Mouse (Mus musculus): Measurements from ENCODE around the gene Col5a2. TPM values are rescaled to one million over a fixed set of nuclear protein-coding genes. Genes with fewer than 3 reads are reported as not detected.

Col5a2 gene
- polyA plus RNA-seq, 1 experiment = 2.1 TPM

DNA sequence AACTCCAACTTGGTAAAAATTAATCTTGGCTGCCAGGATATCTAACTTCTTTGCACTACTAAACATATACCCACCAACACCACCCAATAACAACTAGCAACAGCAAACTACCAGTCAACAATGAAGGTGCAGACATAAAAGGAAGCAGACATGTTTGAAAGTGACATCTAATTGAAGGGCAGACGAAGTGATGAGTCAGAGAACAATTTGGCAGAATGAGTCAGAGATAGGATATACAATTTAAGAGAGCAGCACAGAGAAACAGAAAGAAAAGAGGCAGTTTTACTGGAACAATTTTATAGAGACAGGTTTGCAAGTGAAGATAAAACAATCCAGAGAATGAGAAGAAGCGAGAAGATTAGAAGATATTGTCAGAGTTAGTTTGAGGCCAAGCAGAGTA is 8.1 kb downstream of the Col5a2 start:
- H3K27ac ChIP-seq (ENCODE audit: insufficient read depth, low read length) = no peak overlapping the region
- H3K4me1 ChIP-seq (ENCODE audit: control insufficient read depth, insufficient read depth, low read length) = no peaks in the 10 kb centered on the region
- no peak overlapping the region for H3K4me3 ChIP-seq (ENCODE audit: insufficient read depth, low read length)
- TF ChIP-seq CTCF (IDR thresholded peaks at IDR 0.05; ENCODE audit: extremely low read depth, insufficient read depth, low read length) (no peak), POLR2A (IDR thresholded peaks at IDR 0.05; ENCODE audit: extremely low read depth, insufficient read depth, low read length) (no peak)

DNA sequence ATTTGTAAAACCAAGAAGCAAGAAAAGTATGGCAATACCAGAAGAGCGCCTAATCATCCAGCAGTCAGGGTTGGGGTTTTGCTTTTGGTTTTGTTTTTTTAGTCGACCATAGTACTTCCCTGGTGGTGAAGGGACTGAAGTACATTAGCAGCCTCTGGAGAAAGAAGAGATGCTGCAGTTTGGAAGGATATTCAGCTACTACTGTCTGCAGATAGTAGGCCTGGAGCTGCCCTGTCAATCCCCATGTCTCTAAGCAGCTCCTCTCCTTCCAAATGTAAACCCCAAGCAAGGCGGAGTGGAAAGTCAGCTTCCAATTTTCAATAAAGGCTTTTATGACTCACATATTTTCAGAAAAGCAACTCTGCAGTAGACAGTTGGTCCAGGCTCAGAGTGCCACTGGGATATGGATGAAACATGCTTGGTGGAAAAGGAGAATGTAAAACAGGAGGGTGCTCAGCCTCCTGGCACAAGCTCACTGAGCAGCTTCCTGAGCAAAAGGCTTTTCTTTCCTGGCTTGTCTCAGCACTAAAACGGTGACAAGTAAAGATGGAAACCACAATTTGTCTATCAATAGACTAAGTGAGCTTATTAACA is 10.9 kb downstream of the Col5a2 start:
- H3K4me3 ChIP-seq (ENCODE audit: insufficient read depth, low read length) = no peak overlapping the region
- H3K27ac ChIP-seq (ENCODE audit: insufficient read depth, low read length) = 0 out of 2 replicates have a peak overlapping the region, but pooled peaks have one; percentile 56
- H3K4me1 ChIP-seq (ENCODE audit: control insufficient read depth, insufficient read depth, low read length) = no peaks in the 10 kb centered on the region
- no peak for TF ChIP-seq CTCF (IDR thresholded peaks at IDR 0.05; ENCODE audit: extremely low read depth, insufficient read depth, low read length)
- no peak for TF ChIP-seq POLR2A (IDR thresholded peaks at IDR 0.05; ENCODE audit: extremely low read depth, insufficient read depth, low read length)

DNA sequence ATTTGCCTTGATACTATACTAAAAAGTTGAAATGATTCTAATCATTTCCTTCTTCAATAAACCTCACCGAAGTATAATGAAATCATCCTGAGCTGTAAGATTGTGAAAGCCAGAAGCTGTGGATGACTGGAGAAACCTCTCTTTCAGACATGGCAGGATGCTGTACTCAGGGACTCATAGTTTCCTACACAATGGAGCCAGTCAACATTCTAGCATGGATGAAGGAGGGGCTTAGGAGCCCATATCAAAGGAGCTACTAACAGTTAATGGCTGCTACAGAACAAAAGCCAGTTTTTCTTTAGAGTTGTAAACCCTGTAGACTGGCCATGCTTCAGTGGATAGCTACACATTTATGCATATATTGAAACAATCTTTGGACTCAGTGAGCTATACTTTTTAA is 12.6 kb downstream of the Col5a2 start:
- Histone ChIP-seq H3K4me3 (ENCODE audit: insufficient read depth, low read length) (no peak overlapping the region), H3K4me1 (ENCODE audit: control insufficient read depth, insufficient read depth, low read length) (no peaks in the 10 kb centered on the region), H3K27ac (ENCODE audit: insufficient read depth, low read length) (no peak overlapping the region)
- no peak for TF ChIP-seq POLR2A (IDR thresholded peaks at IDR 0.05; ENCODE audit: extremely low read depth, insufficient read depth, low read length)
- no peak for TF ChIP-seq CTCF (IDR thresholded peaks at IDR 0.05; ENCODE audit: extremely low read depth, insufficient read depth, low read length)

DNA sequence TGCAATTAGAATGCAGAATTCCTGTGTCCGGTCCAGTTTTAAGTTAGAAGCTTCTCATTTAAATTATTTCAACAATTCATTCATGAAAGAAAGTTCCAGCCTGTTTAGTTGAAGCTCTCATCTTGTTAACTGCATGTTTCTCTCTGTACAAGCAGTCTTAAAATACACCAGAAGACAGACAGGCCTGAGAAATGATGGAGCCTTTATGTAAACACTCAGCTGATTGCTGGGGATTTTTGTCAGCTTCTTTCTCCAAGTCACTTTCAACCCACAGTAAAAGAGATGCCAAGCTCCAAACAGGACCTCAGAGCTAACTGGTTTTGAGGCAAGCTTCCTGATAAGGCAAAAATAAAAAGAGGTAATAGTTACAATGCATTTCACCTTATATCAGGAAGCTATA is 14.8 kb downstream of the Col5a2 start:
- TF ChIP-seq CTCF (IDR thresholded peaks at IDR 0.05; ENCODE audit: extremely low read depth, insufficient read depth, low read length) = no peak
- TF ChIP-seq POLR2A (IDR thresholded peaks at IDR 0.05; ENCODE audit: extremely low read depth, insufficient read depth, low read length) = no peak
- Histone ChIP-seq H3K27ac (ENCODE audit: insufficient read depth, low read length) (no peak overlapping the region), H3K4me1 (ENCODE audit: control insufficient read depth, insufficient read depth, low read length) (no peaks in the 10 kb centered on the region), H3K4me3 (ENCODE audit: insufficient read depth, low read length) (no peak overlapping the region)

DNA sequence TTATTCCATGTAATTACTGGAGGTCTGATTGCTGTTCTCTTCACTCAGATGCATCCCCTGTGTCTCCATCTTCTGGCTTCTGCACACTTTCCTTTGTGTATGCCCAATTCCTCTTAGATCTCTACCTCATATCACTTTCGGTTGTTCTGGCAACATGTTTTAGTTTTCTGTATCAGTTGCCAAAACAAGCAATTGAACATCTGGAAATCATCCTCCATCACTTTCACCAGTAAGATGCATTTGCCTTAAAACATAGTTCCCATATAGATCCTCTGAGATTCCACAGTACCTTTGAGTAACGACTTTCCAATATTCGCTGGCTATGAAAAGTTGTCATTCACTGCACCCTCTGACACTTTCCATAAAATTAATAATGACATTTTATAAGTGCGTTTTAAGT is 20.1 kb downstream of the Col5a2 start:
- TF ChIP-seq CTCF (IDR thresholded peaks at IDR 0.05; ENCODE audit: extremely low read depth, insufficient read depth, low read length) (no peak), POLR2A (IDR thresholded peaks at IDR 0.05; ENCODE audit: extremely low read depth, insufficient read depth, low read length) (no peak)
- Histone ChIP-seq H3K4me3 (ENCODE audit: insufficient read depth, low read length) (no peak overlapping the region), H3K4me1 (ENCODE audit: control insufficient read depth, insufficient read depth, low read length) (no peaks in the 10 kb centered on the region), H3K27ac (ENCODE audit: insufficient read depth, low read length) (no peak overlapping the region)

DNA sequence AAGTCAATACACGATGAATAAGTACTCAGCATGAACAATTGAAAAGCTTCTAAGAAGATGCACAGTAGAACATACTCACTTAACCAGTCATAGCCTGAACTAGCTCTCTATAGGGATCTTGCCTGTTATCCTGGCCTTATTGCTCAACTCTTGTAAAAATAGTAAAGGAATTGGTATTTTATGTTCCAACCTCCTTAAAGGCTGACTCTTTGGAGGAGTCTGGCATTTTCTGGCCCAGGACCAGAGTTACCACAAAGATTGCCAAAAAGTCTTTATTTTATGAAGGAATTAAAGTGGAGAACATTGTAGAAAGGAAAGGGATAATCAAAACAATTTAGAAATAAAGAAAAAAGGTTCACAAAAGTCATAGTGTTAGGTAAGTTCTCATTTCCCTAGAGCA is 21.2 kb downstream of the Col5a2 start:
- H3K27ac ChIP-seq (ENCODE audit: insufficient read depth, low read length) = no peak overlapping the region
- TF ChIP-seq CTCF (IDR thresholded peaks at IDR 0.05; ENCODE audit: extremely low read depth, insufficient read depth, low read length) = no peak
- TF ChIP-seq POLR2A (IDR thresholded peaks at IDR 0.05; ENCODE audit: extremely low read depth, insufficient read depth, low read length) = no peak
- H3K4me1 ChIP-seq (ENCODE audit: control insufficient read depth, insufficient read depth, low read length) = no peaks in the 10 kb centered on the region
- H3K4me3 ChIP-seq (ENCODE audit: insufficient read depth, low read length) = no peak overlapping the region

DNA sequence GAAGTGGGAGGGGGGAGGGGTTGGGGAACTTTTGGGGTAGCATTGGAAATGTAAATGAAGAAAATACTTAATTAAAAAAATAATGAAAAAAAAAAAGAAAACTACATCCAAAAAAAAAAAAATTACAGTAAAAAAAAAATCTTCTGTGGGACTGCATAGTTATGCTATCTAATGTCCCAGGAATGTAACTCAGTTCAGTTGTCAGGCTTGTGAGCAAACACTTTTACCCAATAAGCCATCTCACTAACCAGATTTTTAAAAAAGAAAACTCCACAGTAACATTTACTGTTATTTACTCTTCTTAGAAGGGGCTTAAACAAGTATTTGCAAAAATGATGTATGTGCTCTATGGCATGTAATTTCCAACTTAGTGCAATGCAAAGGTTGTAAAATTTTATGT is 24.0 kb downstream of the Col5a2 start:
- no peaks in the 10 kb centered on the region for H3K4me1 ChIP-seq (ENCODE audit: control insufficient read depth, insufficient read depth, low read length)
- H3K27ac ChIP-seq (ENCODE audit: insufficient read depth, low read length) = no peak overlapping the region
- no peak overlapping the region for H3K4me3 ChIP-seq (ENCODE audit: insufficient read depth, low read length)
- TF ChIP-seq CTCF (IDR thresholded peaks at IDR 0.05; ENCODE audit: extremely low read depth, insufficient read depth, low read length) (no peak), POLR2A (IDR thresholded peaks at IDR 0.05; ENCODE audit: extremely low read depth, insufficient read depth, low read length) (no peak)

DNA sequence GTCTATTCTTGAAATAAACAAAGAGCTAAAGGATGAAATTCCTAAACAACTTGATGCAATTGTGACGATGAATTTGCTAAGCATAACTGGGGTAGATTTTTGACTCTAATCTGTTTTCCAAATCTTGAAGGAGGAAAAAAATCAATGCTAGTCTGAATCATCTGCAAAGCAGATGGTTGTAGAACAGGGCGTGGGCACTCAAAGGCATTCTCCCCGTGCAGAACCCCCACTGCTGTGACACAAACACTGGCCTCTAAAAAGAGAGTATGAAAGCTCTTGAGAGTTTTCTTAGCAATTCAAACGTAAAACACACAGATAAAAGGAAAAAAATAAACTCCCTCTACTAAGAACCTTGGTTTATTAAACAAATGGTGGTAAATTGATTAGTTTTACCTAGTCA is 30.3 kb downstream of the Col5a2 start:
- TF ChIP-seq CTCF (IDR thresholded peaks at IDR 0.05; ENCODE audit: extremely low read depth, insufficient read depth, low read length) = no peak
- no peak for TF ChIP-seq POLR2A (IDR thresholded peaks at IDR 0.05; ENCODE audit: extremely low read depth, insufficient read depth, low read length)
- Histone ChIP-seq H3K27ac (ENCODE audit: insufficient read depth, low read length) (no peak overlapping the region), H3K4me3 (ENCODE audit: insufficient read depth, low read length) (no peak overlapping the region), H3K4me1 (ENCODE audit: control insufficient read depth, insufficient read depth, low read length) (no peaks in the 10 kb centered on the region)

DNA sequence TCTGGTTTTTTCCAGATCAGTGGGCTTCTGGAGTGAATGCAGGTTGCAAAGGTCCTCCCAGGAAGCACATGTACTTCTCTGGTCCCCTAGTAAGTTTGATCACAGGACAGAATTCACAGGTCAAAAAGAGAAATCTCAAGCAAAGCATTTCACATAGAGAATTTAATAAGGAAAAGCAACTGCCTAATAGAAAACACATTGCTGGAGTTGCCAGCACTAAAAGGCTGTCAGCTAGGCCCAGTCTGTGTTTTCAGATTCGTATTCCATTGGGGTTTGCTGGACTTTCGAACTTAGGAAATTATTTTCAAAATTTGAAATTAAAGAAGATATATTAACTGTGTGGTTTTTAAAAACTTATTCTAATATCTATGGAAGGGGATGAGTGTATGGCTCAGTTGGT is 42.3 kb downstream of the Col5a2 start:
- TF ChIP-seq POLR2A (IDR thresholded peaks at IDR 0.05; ENCODE audit: extremely low read depth, insufficient read depth, low read length) (no peak), CTCF (IDR thresholded peaks at IDR 0.05; ENCODE audit: extremely low read depth, insufficient read depth, low read length) (no peak)
- H3K27ac ChIP-seq (ENCODE audit: insufficient read depth, low read length) = no peak overlapping the region
- no peaks in the 10 kb centered on the region for H3K4me1 ChIP-seq (ENCODE audit: control insufficient read depth, insufficient read depth, low read length)
- no peak overlapping the region for H3K4me3 ChIP-seq (ENCODE audit: insufficient read depth, low read length)

DNA sequence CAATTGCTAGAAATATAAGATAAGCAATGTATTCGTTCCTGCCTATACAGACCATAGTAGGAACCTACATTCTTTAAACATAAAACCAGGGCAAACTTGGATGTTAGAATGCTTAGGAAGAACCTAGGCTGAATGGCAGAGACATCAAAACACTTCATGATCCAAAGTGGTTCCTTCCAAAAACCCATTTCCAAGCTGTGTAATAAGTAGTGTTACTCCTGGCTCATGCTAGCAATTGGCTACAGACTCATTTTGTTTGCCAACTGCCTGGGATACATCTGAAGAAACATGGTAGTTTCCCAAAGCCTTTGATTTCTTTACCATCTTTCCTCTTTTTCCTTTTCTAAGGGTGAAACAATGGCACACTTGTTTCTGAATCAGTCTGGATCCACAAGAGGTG is 47.3 kb downstream of the Col5a2 start:
- TF ChIP-seq CTCF (IDR thresholded peaks at IDR 0.05; ENCODE audit: extremely low read depth, insufficient read depth, low read length) (no peak), POLR2A (IDR thresholded peaks at IDR 0.05; ENCODE audit: extremely low read depth, insufficient read depth, low read length) (no peak)
- H3K27ac ChIP-seq (ENCODE audit: insufficient read depth, low read length) = no peak overlapping the region
- no peaks in the 10 kb centered on the region for H3K4me1 ChIP-seq (ENCODE audit: control insufficient read depth, insufficient read depth, low read length)
- no peak overlapping the region for H3K4me3 ChIP-seq (ENCODE audit: insufficient read depth, low read length)
